8 mouse cellular contexts compared by ENCODE assay signal in the genomic region with DNA sequence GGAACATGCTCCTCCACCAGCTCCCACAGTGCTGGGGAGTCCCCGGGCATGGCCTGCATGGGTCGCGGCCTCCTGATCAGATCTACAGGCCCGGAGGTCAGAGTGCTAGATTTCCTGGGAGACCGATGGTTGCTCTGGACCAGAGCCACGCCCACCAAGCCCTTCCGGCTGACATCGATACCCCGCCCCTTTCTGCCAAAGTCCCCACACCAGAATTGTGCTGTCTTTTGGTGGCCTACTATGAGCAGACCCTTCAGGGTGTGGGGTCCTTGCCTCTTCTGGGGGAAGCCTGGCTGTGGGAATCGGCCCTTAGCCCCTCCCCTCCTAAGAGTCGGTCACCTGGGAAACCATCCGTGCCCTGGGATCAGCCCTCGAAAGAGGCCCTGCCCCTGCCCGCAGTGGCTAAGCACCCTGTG. TPM values are rescaled to one million over a fixed set of nuclear protein-coding genes. Genes with fewer than 3 reads are reported as not detected.
A peak's percentile ranks its signal among the peaks of the same experiment; 100 is the strongest.
DNase-seq lines count a peak whose midpoint lies in the region; ATAC-seq and TF ChIP-seq lines count a peak whose summit lies in the region.

Ccdc24 (minus strand) TSS at position 87 of the 416 bp plus-strand sequence.

- peak within 1 kb of the TSS; percentile 64 for H3K27ac ChIP-seq in testis, adult 2 months (ENCODE audit: control insufficient read depth, insufficient read depth, low read depth, low read length)
- no peak within 1 kb of the TSS for H3K27ac ChIP-seq in intestine, postnatal 0 days (ENCODE audit: low read depth, low read length)
- no peak within 1 kb of the TSS for H3K27ac ChIP-seq in lung, embryonic 14.5 days (ENCODE audit: low read depth)
- H3K27ac ChIP-seq in stomach, postnatal 0 days (replicated peaks) = no peak within 1 kb of the TSS

- peak; percentile 65 for TF ChIP-seq POLR2A in testis, adult 2 months (IDR thresholded peaks at IDR 0.05; ENCODE audit: control insufficient read depth, low read depth, low read length)

- DNase-seq in testis, postnatal 14 days (ENCODE audit: low spot score) = no peak
- DNase-seq in lung, embryonic 14.5 days = peak; percentile 40
- peak; percentile 46 for DNase-seq in stomach, postnatal 0 days (ENCODE audit: low spot score)
- no peak for DNase-seq in gastrocnemius, postnatal 14 days
- no peak for DNase-seq in heart, postnatal 10 days
- DNase-seq in gastrocnemius, adult 8-10 months (ENCODE audit: low spot score in 2 of 2) = no peak

- peak within 1 kb of the TSS; percentile 90 for H3K4me3 ChIP-seq in testis, adult 2 months (ENCODE audit: control insufficient read depth, low read depth, low read length)
- H3K4me3 ChIP-seq in intestine, postnatal 0 days (ENCODE audit: low read depth, low read length) = peak within 1 kb of the TSS; percentile 21
- H3K4me3 ChIP-seq in lung, embryonic 14.5 days (ENCODE audit: low read depth, low read length) = peak within 1 kb of the TSS; percentile 20; the same call in 1 of the 2 replicates
- peak within 1 kb of the TSS; percentile 6; the same call in 1 of the 2 replicates for H3K4me3 ChIP-seq in stomach, postnatal 0 days (ENCODE audit: low read depth, low read length)

- TF ChIP-seq EP300 in stomach, postnatal 0 days (optimal IDR thresholded peaks at IDR 0.05) = no peak

- ATAC-seq in intestine, postnatal 0 days = peak; percentile 22; the same call in 1 of the 2 replicates
- ATAC-seq in lung, embryonic 14.5 days (ENCODE audit: insufficient read depth) = peak; percentile 21; the same call in 1 of the 2 replicates
- peak; percentile 38 for ATAC-seq in stomach, postnatal 0 days (ENCODE audit: low FRiP score, low TSS enrichment)

- no peak for TF ChIP-seq CTCF in testis, adult 2 months (IDR thresholded peaks at IDR 0.05; ENCODE audit: control insufficient read depth, insufficient read depth, insufficient replicate concordance, low read depth, low read length)
- TF ChIP-seq CTCF in intestine, postnatal 0 days (IDR thresholded peaks at IDR 0.05; ENCODE audit: low read depth) = no peak
- TF ChIP-seq CTCF in lung, embryonic 14.5 days (IDR thresholded peaks at IDR 0.05; ENCODE audit: low read depth) = no peak
- TF ChIP-seq CTCF in stomach, postnatal 0 days (IDR thresholded peaks at IDR 0.05; ENCODE audit: low read depth) = no peak

- H3K4me1 ChIP-seq in testis, adult 2 months (ENCODE audit: control insufficient read depth, insufficient read depth, low read length) = peaks cover 21% of the 10 kb centered on the region
- H3K4me1 ChIP-seq in intestine, postnatal 0 days (replicated peaks; ENCODE audit: control insufficient read depth, insufficient read depth, low read length) = peaks cover 7% of the 10 kb centered on the region; the same call in 1 of the 2 replicates
- peaks cover 6% of the 10 kb centered on the region; the same call in 1 of the 2 replicates for H3K4me1 ChIP-seq in lung, embryonic 14.5 days (ENCODE audit: insufficient read depth)
- no peaks in the 10 kb centered on the region for H3K4me1 ChIP-seq in stomach, postnatal 0 days (replicated peaks; ENCODE audit: control insufficient read depth, insufficient read depth)

- H3K27me3 ChIP-seq in testis, adult 2 months (ENCODE audit: control insufficient read depth, insufficient read depth, low read length) = no peaks in the 10 kb centered on the region
- H3K27me3 ChIP-seq in intestine, postnatal 0 days (replicated peaks; ENCODE audit: control insufficient read depth, insufficient read depth, low read length) = no peaks in the 10 kb centered on the region
- no peaks in the 10 kb centered on the region for H3K27me3 ChIP-seq in lung, embryonic 14.5 days (ENCODE audit: insufficient read depth, low read length)
- H3K27me3 ChIP-seq in stomach, postnatal 0 days (ENCODE audit: control insufficient read depth, insufficient read depth, low read length) = no peaks in the 10 kb centered on the region

- intact Hi-C loops in gastrocnemius, postnatal 14 days (cut with DNase I; ENCODE audit: low total_unique reads) = no loop called here
- intact Hi-C loops in heart, postnatal 10 days (cut with DNase I) = no loop called here

- H3K9me3 ChIP-seq in intestine, postnatal 0 days (ENCODE audit: control insufficient read depth) = no peaks in the 10 kb centered on the region
- H3K9me3 ChIP-seq in lung, embryonic 14.5 days (ENCODE audit: low read depth, low read length) = no peaks in the 10 kb centered on the region
- H3K9me3 ChIP-seq in stomach, postnatal 0 days (ENCODE audit: control insufficient read depth, low read length) = no peaks in the 10 kb centered on the region

- peaks cover 3% of the 10 kb centered on the region; the same call in 1 of the 2 replicates for H3K36me3 ChIP-seq in testis, adult 2 months (ENCODE audit: control insufficient read depth, insufficient read depth, low read length)
- H3K36me3 ChIP-seq in intestine, postnatal 0 days (ENCODE audit: control insufficient read depth, insufficient read depth) = 0 out of 2 replicates have a peak, but pooled peaks cover 6% of the 10 kb centered on the region
- peaks cover 26% of the 10 kb centered on the region for H3K36me3 ChIP-seq in lung, embryonic 14.5 days (ENCODE audit: insufficient read depth)
- H3K36me3 ChIP-seq in stomach, postnatal 0 days (ENCODE audit: control insufficient read depth, insufficient read depth, low read length) = no peaks in the 10 kb centered on the region; the same call in 1 of the 2 replicates

- H3K9ac ChIP-seq in intestine, postnatal 0 days (ENCODE audit: low read depth, low read length) = 0 out of 2 replicates have a peak within 1 kb of the TSS, but pooled peaks have one; percentile 11
- peak within 1 kb of the TSS; percentile 29; the same call in 1 of the 2 replicates for H3K9ac ChIP-seq in lung, embryonic 14.5 days
- no peak within 1 kb of the TSS for H3K9ac ChIP-seq in stomach, postnatal 0 days (ENCODE audit: low read length)

- 2% methylated on average over 14 of the region's 14 CpGs for WGBS in intestine, postnatal 0 days
- WGBS in lung, embryonic 14.5 days = 3% methylated on average over 14 of the region's 14 CpGs
- WGBS in stomach, postnatal 0 days = 11% methylated on average over 14 of the region's 14 CpGs

- H3K4me2 ChIP-seq in intestine, postnatal 0 days (replicated peaks; ENCODE audit: low read depth) = peak within 1 kb of the TSS; percentile 66
- H3K4me2 ChIP-seq in lung, embryonic 14.5 days = peak within 1 kb of the TSS; percentile 55
- peak within 1 kb of the TSS; percentile 43 for H3K4me2 ChIP-seq in stomach, postnatal 0 days (replicated peaks; ENCODE audit: low read depth)

RNA-seq across cellular contexts. Expression of gene Ccdc24, which starts in this region (rescaled TPM):
- polyA plus RNA-seq in testis, adult 2 months (2012; rRNA removed) = 137 and 146 TPM in 2 replicates
- polyA plus RNA-seq in intestine, postnatal 0 days (2015; fragmentation: Nextera tagmentation; extraction: Ambion mirVana) = 0.64 and 0.80 TPM in 2 replicates
- 1.0 and 1.3 TPM in 2 replicates for polyA plus RNA-seq in lung, embryonic 14.5 days (2014; fragmentation: Nextera tagmentation; extraction: Ambion mirVana)
- polyA plus RNA-seq in stomach, postnatal 0 days (2015; fragmentation: Nextera tagmentation; extraction: Ambion mirVana) = 0.33 and 0.41 TPM in 2 replicates
- total RNA-seq in gastrocnemius, postnatal 14 days (2021) = under 1 TPM; 0.39 to 0.47 TPM
- total RNA-seq in heart, postnatal 10 days (2021) = under 1 TPM; 0.36 to 0.55 TPM
- under 1 TPM in 2 of 4 experiments, not detected in 2; 0.24 to 0.56 TPM for total RNA-seq in gastrocnemius, adult 8-10 months (2022)

Comparison
In these comparisons a context has a peak if more than half of its experiments do, and no peak if none do; other contexts are left out.
1. RNA of gene Ccdc24 (polyA plus RNA-seq): 137 to 146 TPM in testis, adult 2 months; 1.0 to 1.3 TPM in lung, embryonic 14.5 days, 0.64 to 0.80 TPM in intestine, postnatal 0 days and 0.33 to 0.41 TPM in stomach, postnatal 0 days; every median in the first group is over 10 times any median in the second.
2. Peak in ATAC-seq, H3K4me3 ChIP-seq, H3K9ac ChIP-seq and H3K4me2 ChIP-seq in intestine, postnatal 0 days; RNA of the gene not detected or under 1 TPM.
3. Peak in DNase-seq, ATAC-seq, H3K4me3 ChIP-seq and H3K4me2 ChIP-seq in stomach, postnatal 0 days; RNA of the gene not detected or under 1 TPM.
4. H3K4me3 ChIP-seq: peak in every context shown above with its lines; median percentile 90 in testis, adult 2 months; 21 in intestine, postnatal 0 days; 20 in lung, embryonic 14.5 days; 6 in stomach, postnatal 0 days.
5. Peak in every context shown above with its lines, with median percentiles within 50 percentile points of each other: ATAC-seq and H3K4me2 ChIP-seq.